8 mouse cellular contexts compared by ENCODE assay signal in the genomic region with DNA sequence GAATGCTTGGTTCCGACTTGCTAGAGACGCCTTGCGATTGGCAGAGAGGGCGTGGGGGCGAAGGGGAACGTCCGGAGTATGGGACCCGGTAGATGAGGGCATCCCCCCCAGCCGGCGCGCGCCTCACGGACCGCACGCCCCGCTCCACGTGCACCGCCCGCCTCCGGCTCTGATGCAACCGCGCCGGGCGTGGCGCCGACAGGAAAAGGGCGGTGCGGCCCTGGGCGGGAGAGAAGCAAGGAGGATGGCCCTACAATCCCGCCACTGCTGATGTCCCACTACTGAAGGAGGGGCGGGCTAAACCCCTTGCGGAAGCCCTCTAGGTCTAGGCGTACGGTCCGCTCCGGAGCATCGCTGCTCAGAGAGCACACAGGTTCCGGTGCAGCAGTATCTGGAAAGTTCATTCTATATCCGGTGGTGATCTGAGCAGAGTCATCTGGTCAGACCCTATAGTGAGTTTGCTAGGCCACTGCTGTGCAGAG. TPM values are rescaled to one million over a fixed set of nuclear protein-coding genes. Genes with fewer than 3 reads are reported as not detected.
A peak's percentile ranks its signal among the peaks of the same experiment; 100 is the strongest.
DNase-seq lines count a peak whose midpoint lies in the region; ATAC-seq and TF ChIP-seq lines count a peak whose summit lies in the region.

No protein-coding gene starts in this region.

- H3K27ac ChIP-seq in heart, embryonic 14.5 days (replicated peaks in 1 of 2; ENCODE audit: control insufficient read depth in 1 of 2, insufficient read depth in 1 of 2, low read depth in 2 of 2, low read length in 2 of 2) = peak overlapping the region; percentile 94 to 95
- peak overlapping the region; percentile 90 for H3K27ac ChIP-seq in liver, embryonic 14.5 days
- H3K27ac ChIP-seq in stomach, embryonic 15.5 days = peak overlapping the region; percentile 95

- no peak for TF ChIP-seq CTCF in liver, embryonic 14.5 days (IDR thresholded peaks at IDR 0.05; ENCODE audit: low read depth)

- no peaks in the 10 kb centered on the region for H3K36me3 ChIP-seq in heart, embryonic 14.5 days (ENCODE audit: control insufficient read depth, insufficient read depth, low read length)
- peaks cover 5% of the 10 kb centered on the region for H3K36me3 ChIP-seq in liver, embryonic 14.5 days (replicated peaks; ENCODE audit: control insufficient read depth, insufficient read depth, low read depth)
- no peaks in the 10 kb centered on the region for H3K36me3 ChIP-seq in stomach, embryonic 15.5 days

- H3K4me1 ChIP-seq in heart, embryonic 14.5 days (ENCODE audit: control insufficient read depth in 2 of 2, insufficient read depth in 2 of 2, low read length in 2 of 2) = peaks cover 2 to 25% of the 10 kb centered on the region in 2 experiments; a peak in 3 of 4 replicates
- H3K4me1 ChIP-seq in liver, embryonic 14.5 days (replicated peaks; ENCODE audit: control insufficient read depth in 2 of 2, insufficient read depth in 2 of 2, low read length in 1 of 2) = peaks cover 31 to 34% of the 10 kb centered on the region in 2 experiments
- H3K4me1 ChIP-seq in stomach, embryonic 15.5 days = peaks cover 3% of the 10 kb centered on the region; the same call in 1 of the 2 replicates

- peak overlapping the region; percentile 89 for H3K9ac ChIP-seq in heart, embryonic 14.5 days (ENCODE audit: low read length)
- H3K9ac ChIP-seq in liver, embryonic 14.5 days (replicated peaks) = peak overlapping the region; percentile 94
- H3K9ac ChIP-seq in stomach, embryonic 15.5 days = peak overlapping the region; percentile 91

- ATAC-seq in CD4-positive, CD25-positive, alpha-beta regulatory T cell, adult 4 months = peak; percentile 84
- ATAC-seq in heart, embryonic 14.5 days (ENCODE audit: insufficient number of reproducible peaks, insufficient read depth, low FRiP score, low read depth) = peak; percentile 91
- peak; percentile 89 for ATAC-seq in liver, embryonic 14.5 days (ENCODE audit: insufficient read depth)
- peak; percentile 94 for ATAC-seq in stomach, embryonic 15.5 days (ENCODE audit: insufficient read depth, low FRiP score, low read depth)

- TF ChIP-seq EP300 in liver, embryonic 14.5 days (IDR thresholded peaks at IDR 0.05; ENCODE audit: low read depth) = peak; percentile 57

- peak overlapping the region; percentile 95 for H3K4me2 ChIP-seq in heart, embryonic 14.5 days (ENCODE audit: low read length)
- peak overlapping the region; percentile 99 for H3K4me2 ChIP-seq in liver, embryonic 14.5 days (ENCODE audit: low read depth)
- peak overlapping the region; percentile 91 for H3K4me2 ChIP-seq in stomach, embryonic 15.5 days

- under 1% methylated on average over 39 of the region's 39 CpGs for WGBS in heart, embryonic 14.5 days
- under 1% methylated on average over 35 of the region's 39 CpGs for WGBS in liver, embryonic 14.5 days (ENCODE audit: insufficient replicate concordance)
- WGBS in stomach, embryonic 15.5 days = under 1% methylated on average over 38 of the region's 39 CpGs

- H3K9me3 ChIP-seq in heart, embryonic 14.5 days (ENCODE audit: control insufficient read depth, low read length) = no peaks in the 10 kb centered on the region
- no peaks in the 10 kb centered on the region for H3K9me3 ChIP-seq in liver, embryonic 14.5 days (ENCODE audit: control insufficient read depth, low read length)
- no peaks in the 10 kb centered on the region for H3K9me3 ChIP-seq in stomach, embryonic 15.5 days

- H3K27me3 ChIP-seq in heart, embryonic 14.5 days (ENCODE audit: control insufficient read depth, insufficient read depth, low read length) = no peaks in the 10 kb centered on the region
- H3K27me3 ChIP-seq in liver, embryonic 14.5 days (ENCODE audit: control insufficient read depth, insufficient read depth, low read length) = no peaks in the 10 kb centered on the region
- no peaks in the 10 kb centered on the region for H3K27me3 ChIP-seq in stomach, embryonic 15.5 days (replicated peaks)

- peak overlapping the region; percentile 78 to 80 for H3K4me3 ChIP-seq in heart, embryonic 14.5 days (ENCODE audit: control insufficient read depth in 1 of 2, insufficient read depth in 1 of 2, low read depth in 1 of 2, low read length in 2 of 2)
- H3K4me3 ChIP-seq in liver, embryonic 14.5 days (ENCODE audit: insufficient read depth in 1 of 2, low read depth in 2 of 2, low read length in 2 of 2) = peak overlapping the region; percentile 72 to 90
- H3K4me3 ChIP-seq in stomach, embryonic 15.5 days (replicated peaks) = peak overlapping the region; percentile 80

- peak; percentile 71 for DNase-seq in c-Kit-negative CD71-positive TER-119-positive erythroid progenitor cells, embryonic 14.5 days (ENCODE audit: low read depth, low spot score)
- DNase-seq in fibroblast of lung, adult 2 months (ENCODE audit: low read depth) = peak; percentile 49
- peak; percentile 94 for DNase-seq in kidney, postnatal 10 days
- peak; percentile 78 to 81 (median 80) for DNase-seq in liver, embryonic 14.5 days (ENCODE audit: low read depth in 3 of 3, low spot score in 3 of 3)
- DNase-seq in neural tube, embryonic 10.5 days (ENCODE audit: extremely low spot score, low spot score) = peak; percentile 85

RNA-seq across cellular contexts. Expression of a gene that starts 0.7 kb away (rescaled TPM):
- 10 to 100 TPM; 13.4 to 21.5 TPM for polyA plus RNA-seq in CD4-positive, CD25-positive, alpha-beta regulatory T cell, adult 4 months (2017; shearing (Covaris generic))
- polyA plus RNA-seq in heart, embryonic 14.5 days (2014; fragmentation: Nextera tagmentation; extraction: Ambion mirVana) = 8.8 and 10.2 TPM in 2 replicates
- polyA plus RNA-seq in liver, embryonic 14.5 days (2012; rRNA removed) = 11.9 and 18.5 TPM in 2 replicates
- 19.2 and 21.4 TPM in 2 replicates for polyA plus RNA-seq in liver, embryonic 14.5 days (2014; fragmentation: Nextera tagmentation; extraction: Ambion mirVana)
- 14.6 and 17.1 TPM in 2 replicates for polyA plus RNA-seq in stomach, embryonic 15.5 days (2015; fragmentation: Nextera tagmentation; extraction: Ambion mirVana)

Comparison
In these comparisons a context has a peak if more than half of its experiments do, and no peak if none do; other contexts are left out.
1. Peak in every context shown above with its lines: DNase-seq, ATAC-seq, H3K4me3 ChIP-seq and H3K27ac ChIP-seq.